Mouse (Mus musculus) layer of hippocampus, adult 11-12 months (tissue): ENCODE data around the gene Hoxa4.

Source experiments
- DNase-seq: peaks from one replicate; pipeline ENCODE4 v3.0.0; 2022; ENCODE audit warnings: low spot score

Gene Hoxa4

GRCm38 (mm10) chr6:52180213-52180710 lies 11.3 kb downstream of the Hoxa4 start:
- no peak for DNase-seq

DNA sequence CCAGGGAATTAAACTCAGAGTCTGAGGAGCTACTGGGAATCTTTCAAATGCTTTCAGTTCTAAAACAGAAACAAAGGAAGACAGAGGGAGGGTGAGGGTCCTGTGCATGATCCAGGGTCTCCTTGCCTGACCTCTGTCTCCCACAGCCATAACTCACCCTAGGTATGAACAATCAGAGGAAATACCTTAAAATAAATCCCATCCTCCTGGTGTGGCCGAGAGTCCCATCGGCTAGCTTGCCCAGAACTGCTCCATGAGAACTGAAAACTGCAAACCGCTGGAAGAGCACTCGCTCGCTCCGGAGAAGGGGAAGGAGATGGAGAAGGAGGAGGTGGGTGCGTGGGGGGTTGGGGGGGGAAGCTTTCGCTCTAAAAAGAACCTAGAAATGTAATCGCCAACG lies 11.9 kb downstream of the Hoxa4 start:
- DNase-seq, result no peak

DNA sequence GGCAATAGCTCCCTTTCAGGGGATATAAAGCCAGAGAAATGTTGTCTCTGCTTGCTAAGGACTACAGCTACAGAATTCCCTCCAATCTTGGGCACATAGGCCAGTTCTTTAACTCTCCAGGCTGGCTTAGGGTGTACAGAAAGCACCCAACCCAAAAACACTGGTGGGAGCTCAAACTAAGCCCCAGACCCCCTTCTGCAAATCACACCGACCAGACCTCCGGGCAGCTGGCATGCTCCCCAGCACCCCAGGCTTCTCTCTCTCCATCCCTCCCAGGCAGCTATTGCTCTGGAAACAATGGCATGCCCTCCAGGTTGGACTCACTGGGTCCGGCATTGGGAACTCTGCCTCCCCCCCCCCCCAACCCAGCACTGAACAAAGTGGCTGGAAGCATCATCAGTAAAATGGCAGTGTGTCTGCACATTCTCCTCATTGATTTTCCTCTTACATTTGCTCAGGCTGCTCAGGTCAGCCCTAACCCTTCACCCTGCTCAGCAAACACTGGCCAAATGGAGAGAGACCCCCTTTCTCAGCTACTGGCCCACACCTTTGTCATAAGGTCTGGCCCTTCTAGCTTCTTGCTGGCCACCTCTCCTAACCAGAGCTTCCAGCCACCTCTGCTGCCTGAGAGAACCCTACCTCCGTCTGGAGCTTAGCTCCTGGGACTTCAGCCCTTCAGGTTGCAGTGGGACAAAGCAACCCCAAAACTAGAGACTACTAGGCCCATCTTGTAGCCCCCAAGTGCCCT lies 12.5 kb downstream of the Hoxa4 start:
- DNase-seq, result no peak

DNA sequence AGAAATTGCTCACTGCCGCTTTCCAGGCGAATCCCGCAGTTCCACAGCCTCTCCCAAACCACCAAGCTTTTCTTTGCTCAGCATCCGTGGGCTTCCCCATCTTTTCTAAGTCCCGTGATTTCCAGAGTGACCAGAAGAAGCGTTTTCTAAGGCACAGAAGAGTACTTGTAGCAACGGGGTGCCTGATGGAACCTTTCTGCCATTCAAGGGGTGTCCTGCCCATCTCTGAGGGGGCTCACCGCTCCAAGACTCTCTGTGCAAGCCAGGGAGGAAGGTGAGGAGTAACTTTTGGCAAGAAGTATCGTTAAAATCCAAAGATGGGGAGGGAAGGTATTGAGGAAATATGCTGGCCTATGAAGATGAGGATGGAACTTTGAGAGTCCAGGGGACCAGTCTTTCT lies 13.7 kb downstream of the Hoxa4 start:
- no peak for DNase-seq

GRCm38 (mm10) chr6:52177061-52177735 lies 14.4 kb downstream of the Hoxa4 start, which contains the start of gene 5730596B20Rik:
Gene 5730596B20Rik (plus strand): TSS chr6:52177498.
- no peak for DNase-seq

DNA sequence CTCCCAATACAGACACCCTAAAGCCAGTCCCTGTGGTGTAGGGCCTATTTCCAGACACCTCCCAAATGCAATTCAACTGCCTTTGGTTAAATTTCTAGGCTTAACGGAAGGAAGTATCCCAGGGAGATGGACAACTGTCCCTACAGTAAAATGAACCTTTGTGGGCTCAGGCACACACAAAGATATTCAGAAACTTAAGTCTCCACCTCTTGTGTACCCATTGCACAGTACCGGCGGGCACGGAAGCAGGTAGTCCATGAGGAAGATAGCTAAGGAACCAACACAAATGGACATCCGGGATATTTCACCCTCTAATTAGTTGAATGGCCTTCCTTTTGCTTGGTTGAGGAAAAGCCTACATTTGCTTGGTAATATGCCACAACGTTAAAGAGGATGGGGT lies 15.2 kb downstream of the Hoxa4 start:
- DNase-seq, result no peak

DNA sequence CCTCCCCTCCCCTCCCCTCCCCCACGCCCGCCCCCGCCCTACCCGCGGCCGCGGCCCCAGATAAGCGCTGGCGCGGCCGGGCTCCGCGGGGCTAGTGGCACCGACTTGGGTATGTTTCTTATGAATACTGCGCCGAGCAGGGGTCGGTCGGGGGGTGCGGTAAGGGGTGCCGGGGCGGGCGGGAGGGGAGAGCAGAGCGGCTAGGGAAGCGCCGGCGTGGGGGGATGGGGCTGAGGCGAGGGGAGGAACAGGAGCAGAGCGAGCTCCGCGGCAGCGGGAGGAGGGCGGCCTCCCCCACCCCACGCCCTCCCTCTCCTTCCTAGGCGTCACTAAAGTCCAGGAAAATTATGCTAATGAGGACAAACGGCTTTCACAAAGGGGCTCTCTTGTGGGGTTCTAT lies 15.7 kb downstream of the Hoxa4 start:
- no peak for DNase-seq

- no peak for DNase-seq
Measured at GRCm38 (mm10) chr6:52174968-52175751, 16.4 kb downstream of the Hoxa4 start.

DNA sequence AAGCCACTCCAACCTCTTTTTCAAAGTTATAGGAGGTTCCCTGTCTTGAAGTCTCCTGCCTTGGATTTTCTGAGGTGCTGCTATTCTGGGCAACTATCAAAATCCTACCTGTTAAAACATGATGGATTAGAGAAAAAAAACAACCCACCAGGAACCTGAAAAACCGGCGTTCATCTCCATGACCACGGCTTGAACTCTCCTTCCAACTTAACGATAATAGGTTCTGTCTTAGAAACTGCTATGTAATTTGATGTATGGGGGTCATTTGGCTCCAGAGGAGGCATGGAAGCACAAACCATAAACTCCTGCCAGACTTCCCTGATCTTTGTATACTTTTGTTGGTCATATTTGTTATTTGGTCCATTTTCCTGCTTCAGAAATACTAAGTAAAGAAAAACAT lies 17.9 kb downstream of the Hoxa4 start:
- DNase-seq, result no peak

- DNase-seq, result no peak
Measured at GRCm38 (mm10) chr6:52172501-52172900, 19.1 kb downstream of the Hoxa4 start.

GRCm38 (mm10) chr6:52171938-52172337 lies 19.6 kb downstream of the Hoxa4 start:
- DNase-seq, result no peak

GRCm38 (mm10) chr6:52171331-52171730 lies 20.2 kb downstream of the Hoxa4 start:
- no peak for DNase-seq

DNA sequence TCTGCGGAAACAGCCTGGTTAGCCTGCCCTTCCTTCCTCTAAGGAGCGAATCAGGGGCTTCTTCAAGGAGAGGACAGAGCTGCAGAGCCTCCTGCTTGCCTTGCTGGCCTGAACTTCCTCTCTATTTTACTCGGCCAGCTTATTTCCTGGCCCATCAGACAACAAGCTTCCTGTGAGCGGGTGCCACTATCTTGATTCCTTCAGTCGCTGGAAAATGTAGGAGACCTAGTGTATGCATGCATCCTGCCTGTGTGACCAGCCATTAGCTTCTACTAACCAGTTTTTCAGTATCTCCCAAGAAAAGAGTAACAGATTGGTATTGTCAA lies 20.7 kb downstream of the Hoxa4 start:
- no peak for DNase-seq

DNA sequence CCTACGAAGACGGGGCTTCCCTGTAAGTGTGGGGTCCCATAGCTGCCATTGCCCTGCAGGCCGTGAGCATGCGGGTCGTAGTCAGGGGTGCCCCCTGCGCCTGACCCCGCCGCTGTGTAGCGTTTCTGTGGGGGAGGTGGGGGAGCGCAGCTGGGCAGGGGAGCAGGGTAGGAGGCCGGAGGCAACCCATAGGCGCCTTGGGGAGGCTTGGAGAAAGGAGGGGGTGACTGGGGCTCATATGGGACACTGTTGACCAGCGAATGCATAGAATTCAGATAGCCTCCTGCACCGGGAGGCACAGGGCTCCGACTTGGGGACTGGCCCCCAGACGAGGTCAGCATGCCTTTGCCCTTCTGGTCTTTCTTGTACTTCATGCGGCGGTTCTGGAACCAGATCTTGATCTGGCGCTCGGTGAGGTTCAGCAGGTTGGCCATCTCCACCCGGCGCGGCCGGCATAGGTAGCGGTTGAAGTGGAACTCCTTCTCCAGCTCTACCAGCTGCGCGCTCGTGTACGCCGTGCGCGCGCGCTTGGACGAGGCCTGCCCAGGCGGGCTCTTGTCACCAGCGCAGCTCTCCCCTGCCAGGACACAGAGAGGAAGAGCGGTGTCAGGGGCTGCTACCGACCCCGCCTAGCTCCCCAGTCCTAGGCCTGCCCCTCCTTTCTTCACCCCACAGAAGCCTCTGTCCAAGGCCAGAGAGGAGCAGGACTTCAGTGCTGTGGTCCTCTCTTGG lies 21.2 kb downstream of the Hoxa4 start:
- no peak for DNase-seq

GRCm38 (mm10) chr6:52169499-52170165 lies 21.9 kb downstream of the Hoxa4 start:
- DNase-seq, result no peak

DNA sequence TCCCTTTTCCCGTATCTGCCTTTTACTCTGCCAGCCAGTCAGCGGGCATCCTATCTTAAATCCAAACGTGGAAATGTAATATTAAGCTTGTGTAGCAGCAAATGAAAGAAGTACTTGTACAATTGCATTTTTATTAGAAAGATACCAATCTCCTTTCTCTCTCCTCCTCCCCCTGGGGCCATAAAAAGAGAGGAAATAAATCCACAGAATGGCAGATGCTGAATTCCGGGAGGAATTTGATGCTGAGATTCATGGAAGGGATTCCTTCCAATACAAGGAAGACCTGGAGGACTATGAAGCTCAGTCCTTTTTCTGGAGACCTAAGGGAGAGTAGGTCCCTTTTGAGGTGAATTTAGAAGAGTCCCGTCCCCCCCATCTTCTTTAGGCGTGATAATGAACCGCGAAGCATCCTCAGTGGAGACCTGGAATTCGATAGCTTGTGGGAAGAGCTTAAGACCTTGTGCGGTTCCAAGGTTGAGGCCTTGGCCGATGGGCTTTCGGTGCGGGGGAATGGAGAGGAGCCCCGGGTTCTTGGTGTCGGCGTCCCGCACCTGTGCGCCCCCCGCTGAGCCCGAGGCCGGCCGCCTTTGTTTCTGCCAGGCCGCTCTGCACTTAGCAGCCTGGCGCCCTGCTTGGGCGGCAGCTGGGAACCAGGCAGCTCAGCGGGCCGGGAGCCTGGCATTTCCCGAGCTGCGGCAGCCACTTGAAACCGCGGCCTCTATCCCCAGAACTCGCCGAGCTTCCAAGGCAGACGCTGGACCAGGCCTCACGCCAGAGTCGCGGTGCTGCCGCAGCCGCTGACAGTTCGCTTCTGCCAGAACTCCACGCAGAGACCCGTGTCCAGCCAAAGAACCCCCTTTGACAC lies 23.1 kb downstream of the Hoxa4 start:
- DNase-seq, result no peak

DNA sequence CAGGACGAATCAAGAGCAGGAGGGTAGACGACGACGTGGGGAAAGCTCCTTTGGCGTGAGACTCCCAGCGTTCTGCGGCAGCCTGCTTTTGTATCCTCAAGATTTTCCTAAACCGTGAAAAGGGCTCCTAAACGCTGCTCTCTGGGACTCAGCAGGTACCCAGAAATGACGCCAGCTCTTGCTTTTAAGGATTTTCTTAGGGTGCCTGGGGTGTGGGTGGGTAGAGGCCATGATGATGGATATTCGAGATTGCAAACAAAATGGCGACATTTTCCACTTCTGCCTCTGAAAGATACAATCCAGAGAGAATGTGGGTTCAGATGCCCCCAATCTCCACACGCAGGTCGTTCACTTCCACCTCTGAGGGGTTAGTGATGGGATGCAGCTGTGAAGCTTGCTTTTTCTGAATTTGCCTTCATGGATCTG lies 23.8 kb downstream of the Hoxa4 start:
- no peak for DNase-seq

GRCm38 (mm10) chr6:52167176-52167575 lies 24.4 kb downstream of the Hoxa4 start:
- DNase-seq, result no peak

DNA sequence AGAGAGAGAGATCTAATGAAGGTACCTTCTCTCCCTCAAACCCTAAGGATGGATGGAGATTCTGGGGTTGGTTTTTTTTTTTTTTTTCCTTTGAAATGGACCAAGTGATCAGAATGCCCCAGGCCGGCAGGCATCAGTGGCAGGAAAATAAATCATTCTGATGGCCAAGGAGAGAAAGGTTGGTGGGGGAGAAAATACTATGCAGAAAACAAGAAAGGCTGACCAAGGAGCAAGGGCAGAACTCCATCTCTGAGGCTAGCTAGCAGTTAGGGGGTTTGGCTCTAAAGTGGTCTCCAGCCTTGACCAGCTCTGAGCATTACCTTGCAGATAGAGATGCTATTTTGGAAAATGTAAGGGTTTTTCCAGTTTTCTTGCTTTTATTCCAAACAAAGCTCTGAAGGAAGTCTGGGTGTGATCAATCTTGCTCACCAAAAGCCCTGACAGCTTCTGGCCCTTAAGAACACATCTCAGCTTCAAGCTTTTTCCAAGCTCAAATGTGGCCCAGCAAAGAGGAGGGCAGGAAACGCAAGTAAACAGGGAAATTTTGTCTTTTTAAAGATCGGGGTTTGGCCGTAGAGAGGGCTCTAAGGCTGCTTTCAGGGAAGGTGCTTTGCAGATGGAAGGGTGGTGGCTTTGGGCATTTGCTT lies 25.0 kb downstream of the Hoxa4 start:
- DNase-seq, result no peak
